7 mouse cellular contexts compared by ENCODE assay signal in genomic region chr14:105397467-105397866, GRCm38 (mm10).
DNase-seq lines count a peak whose midpoint lies in the region; ATAC-seq lines count a peak whose summit lies in the region.

No protein-coding gene starts in this region.

- no peak overlapping the region for H3K27ac ChIP-seq in hindbrain, embryonic 14.5 days

- no peak overlapping the region for H3K9ac ChIP-seq in hindbrain, embryonic 14.5 days

- no peak overlapping the region for H3K4me3 ChIP-seq in hindbrain, embryonic 14.5 days (replicated peaks; ENCODE audit: low read length)

- WGBS in hindbrain, embryonic 14.5 days, result 27% methylated on average over 8 of the region's 8 CpGs

- no peak overlapping the region for H3K4me2 ChIP-seq in hindbrain, embryonic 14.5 days (replicated peaks)

- H3K27me3 ChIP-seq in hindbrain, embryonic 14.5 days (ENCODE audit: control insufficient read depth, insufficient read depth, low read length), result no peaks in the 10 kb centered on the region

- peak; percentile 57 for DNase-seq in WW6 (ENCODE audit: low read depth, low spot score)
- peak; percentile 72 for DNase-seq in cerebellum, adult 9-11 months
- DNase-seq in frontal cortex, postnatal 36 days (ENCODE audit: low spot score in 2 of 2), result peak; percentile 70 to 79
- DNase-seq in hindbrain, embryonic 14.5 days (ENCODE audit: low spot score), result peak; percentile 93
- DNase-seq in layer of hippocampus, postnatal 36 days, result peak; percentile 55 to 61
- peak; percentile 29 to 39 for DNase-seq in right cerebral cortex, postnatal 36 days (ENCODE audit: low spot score in 2 of 2)

- no peaks in the 10 kb centered on the region for H3K36me3 ChIP-seq in hindbrain, embryonic 14.5 days (replicated peaks; ENCODE audit: control insufficient read depth, insufficient read depth)

- H3K4me1 ChIP-seq in hindbrain, embryonic 14.5 days (replicated peaks; ENCODE audit: control insufficient read depth, insufficient read depth, low read length), result no peaks in the 10 kb centered on the region

- ATAC-seq in hindbrain, embryonic 14.5 days (ENCODE audit: low FRiP score), result peak; percentile 68; the same call in 1 of the 2 replicates
- ATAC-seq in megakaryocyte progenitor cell, adult 5-6 weeks (replicated peaks; ENCODE audit: poor library complexity), result peak; percentile 99

- no peaks in the 10 kb centered on the region for H3K9me3 ChIP-seq in hindbrain, embryonic 14.5 days (ENCODE audit: control insufficient read depth, low read length)

Comparison
In these comparisons a context has a peak if more than half of its experiments do, and no peak if none do; other contexts are left out.
1. DNase-seq: peak in every context shown above with its lines; median percentile 93 in hindbrain, embryonic 14.5 days; 74 in frontal cortex, postnatal 36 days; 72 in cerebellum, adult 9-11 months; 58 in layer of hippocampus, postnatal 36 days; 57 in WW6; 34 in right cerebral cortex, postnatal 36 days.